Mouse (Mus musculus) ES-Bruce4 (cell line): ENCODE measurements around the gene Sirt6.

Experiments
- CTCF ChIP-seq: IDR thresholded peaks from one replicate; pipeline ENCODE4 v1.8.1; 2011; ENCODE audit warnings: low read depth, low read length
- EP300 ChIP-seq: IDR thresholded peaks from 2 replicates; pipeline ENCODE4 v1.6.1; 2011; ENCODE audit warnings: low read depth, low read length; ENCODE audit not compliant: insufficient read depth

GRCm38 (mm10) chr10:81579967-81580366, 47.6 kb downstream of the Sirt6 start:
- TF ChIP-seq CTCF (no peak), EP300 (no peak)
